Mouse (Mus musculus) MEL (cell line): ENCODE data around the gene Adam8. TPM values are rescaled to one million over a fixed set of nuclear protein-coding genes. Genes with fewer than 3 reads are reported as not detected.

Source experiments
- DNase-seq: peaks from one replicate; pipeline ENCODE4 v3.0.0; 2011; ENCODE audit warnings: low read depth, low spot score
- H3K27ac ChIP-seq: 2 replicates; pipeline ENCODE4 v1.5.1; 2012; ENCODE audit warnings: low read depth, mild to moderate bottlenecking, control low read depth, low read length, moderate library complexity; ENCODE audit not compliant: control insufficient read depth
- H3K27me3 ChIP-seq, 2 experiments: fragments of 150-350 bp in 1 of 2; sonication (generic) in 1 of 2; 2 replicates each; pipeline ENCODE4 v1.6.1; 2012; ENCODE audit warnings: low read length in 2 of 2, mild to moderate bottlenecking in 2 of 2, improper control_type of control experiment in 1 of 2, moderate library complexity in 1 of 2; ENCODE audit not compliant: insufficient read depth in 2 of 2, control insufficient read depth in 1 of 2
- H3K36me3 ChIP-seq, 2 experiments: 2 replicates each; pipeline ENCODE4 v1.6.1; 2012 to 2014; ENCODE audit warnings: low read length in 2 of 2, improper control_type of control experiment in 1 of 2, inconsistent platforms in 1 of 2, mild to moderate bottlenecking in 1 of 2; ENCODE audit not compliant: insufficient read depth in 2 of 2, control insufficient read depth in 1 of 2
- H3K4me1 ChIP-seq, 2 experiments: fragments of 150-350 bp in 1 of 2; sonication (generic) in 1 of 2; 2 replicates each; pipeline ENCODE4 v1.6.1; 2012; ENCODE audit warnings: low read length in 2 of 2, improper control_type of control experiment in 1 of 2, mild to moderate bottlenecking in 1 of 2; ENCODE audit not compliant: insufficient read depth in 2 of 2, control insufficient read depth in 1 of 2
- H3K4me3 ChIP-seq, 2 experiments: fragments of 150-350 bp in 1 of 2; sonication (generic) in 1 of 2; 2 replicates each; pipeline ENCODE4 v1.5.1; 2012; ENCODE audit warnings: low read depth in 2 of 2, low read length in 2 of 2, mild to moderate bottlenecking in 2 of 2, moderate library complexity in 2 of 2, control low read depth in 1 of 2, improper control_type of control experiment in 1 of 2; ENCODE audit not compliant: control insufficient read depth in 1 of 2, insufficient read depth in 1 of 2
- H3K79me2 ChIP-seq: 2 replicates; pipeline ENCODE4 v1.6.1; 2012; ENCODE audit warnings: mild to moderate bottlenecking, low read length, moderate library complexity; ENCODE audit not compliant: control insufficient read depth, poor library complexity, insufficient read depth
- H3K9ac ChIP-seq: 2 replicates; pipeline ENCODE4 v1.6.1; 2012; ENCODE audit warnings: low read depth, mild to moderate bottlenecking, control low read depth, low read length, moderate library complexity; ENCODE audit not compliant: control insufficient read depth, poor library complexity, severe bottlenecking
- H3K9me3 ChIP-seq: fragments of 150-350 bp; sonication (generic); replicated peaks from 2 replicates; pipeline ENCODE4 v1.6.1; 2012; ENCODE audit warnings: mild to moderate bottlenecking, low read length, improper control_type of control experiment, moderate library complexity; ENCODE audit not compliant: insufficient read depth
- CTCF ChIP-seq, 3 experiments: IDR thresholded peaks in 2 of 3; conservative IDR thresholded peaks in 1 of 3; 2 replicates each; pipeline ENCODE4 v1.5.1; 2011 to 2012; ENCODE audit warnings: low read length in 3 of 3, low read depth in 2 of 3, mild to moderate bottlenecking in 2 of 3, improper control_type of control experiment in 1 of 3, inconsistent platforms in 1 of 3, mixed read lengths in 1 of 3, moderate library complexity in 1 of 3; ENCODE audit not compliant: control insufficient read depth in 1 of 3, insufficient read depth in 1 of 3, poor library complexity in 1 of 3, severe bottlenecking in 1 of 3
- GATA1 ChIP-seq: IDR thresholded peaks from 2 replicates; pipeline ENCODE4 v1.6.1; 2011; ENCODE audit warnings: low read depth, low read length, improper control_type of control experiment
- HCFC1 ChIP-seq: IDR thresholded peaks from 2 replicates; pipeline ENCODE4 v1.6.1; 2012; ENCODE audit warnings: low read depth, mild to moderate bottlenecking, inconsistent platforms, low read length, improper control_type of control experiment, moderate library complexity
- JUND ChIP-seq: IDR thresholded peaks from 2 replicates; pipeline ENCODE4 v1.6.1; 2011; ENCODE audit warnings: low read depth, mild to moderate bottlenecking, improper control_type of control experiment, low read length
- MYB ChIP-seq: IDR thresholded peaks from 2 replicates; pipeline ENCODE4 v1.6.1; 2011; ENCODE audit warnings: mild to moderate bottlenecking, low read depth, low read length, improper control_type of control experiment
- NRF1 ChIP-seq: IDR thresholded peaks from 2 replicates; pipeline ENCODE4 v1.6.1; 2014; ENCODE audit warnings: low read depth, mild to moderate bottlenecking, inconsistent platforms, low read length, improper control_type of control experiment, moderate library complexity; ENCODE audit not compliant: poor library complexity, insufficient read depth, severe bottlenecking
- POLR2A ChIP-seq, 2 experiments: IDR thresholded peaks; 2 replicates each; pipeline ENCODE4 v1.6.1; 2011 to 2012; ENCODE audit warnings: low read length in 2 of 2, mild to moderate bottlenecking in 2 of 2, control low read depth in 1 of 2, improper control_type of control experiment in 1 of 2, low read depth in 1 of 2, moderate library complexity in 1 of 2; ENCODE audit not compliant: control insufficient read depth in 1 of 2, insufficient read depth in 1 of 2, poor library complexity in 1 of 2
- POLR2AphosphoS5 ChIP-seq: IDR thresholded peaks from 2 replicates; pipeline ENCODE4 v1.6.1; 2012; ENCODE audit warnings: low read depth, borderline replicate concordance, mild to moderate bottlenecking, inconsistent platforms, low read length, moderate library complexity, mixed read lengths
- RAD21 ChIP-seq: IDR thresholded peaks from 2 replicates; pipeline ENCODE4 v1.6.1; 2011; ENCODE audit warnings: mild to moderate bottlenecking, low read depth, low read length, improper control_type of control experiment
- SMC3 ChIP-seq: IDR thresholded peaks from 2 replicates; pipeline ENCODE4 v1.6.1; 2011; ENCODE audit warnings: low read depth, low read length, improper control_type of control experiment
- ZC3H11A ChIP-seq: IDR thresholded peaks from 2 replicates; pipeline ENCODE4 v1.6.1; 2012; ENCODE audit warnings: low read depth, mild to moderate bottlenecking, inconsistent platforms, low read length, improper control_type of control experiment
- polyA plus RNA-seq, 2 experiments: library from polyadenylated mRNA; stranded (reverse) in 1 of 2; unstranded in 1 of 2; fragments of >175 nt in 1 of 2; fragments of >200 nt in 1 of 2; gene quantifications; 2 replicates each; pipeline versions ENCODE4 v1.2.1 to v1.2.4; 2012; ENCODE audit warnings: low replicate concordance in 2 of 2, low read depth in 1 of 2; ENCODE audit not compliant: insufficient read length in 2 of 2, insufficient read depth in 1 of 2, missing spikeins in 1 of 2
- total RNA-seq: library from RNA; depleted of rRNA; stranded (reverse); fragments of 300-350 nt; gene quantifications from 2 replicates; pipeline ENCODE4 v1.2.3, GENCODE M21; 2012

The Adam8 gene
- total and polyA plus RNA-seq, 3 experiments: 0.39 to 0.50 TPM; not detected in 1

- no peak for DNase-seq
- TF ChIP-seq JUND: no peak
- no peak for TF ChIP-seq GATA1
- no peak for TF ChIP-seq POLR2AphosphoS5
- no peak for TF ChIP-seq POLR2A (IDR thresholded peaks at IDR 0.05; ENCODE audit: control insufficient read depth in 1 of 2, insufficient read depth in 1 of 2, low read depth in 1 of 2, low read length in 2 of 2, poor library complexity in 1 of 2)
- TF ChIP-seq NRF1: no peak
- Histone ChIP-seq H3K4me1 (no peaks in the 10 kb centered on the region), H3K4me3 (no peak overlapping the region), H3K9ac (no peak overlapping the region), H3K79me2 (no peaks in the 10 kb centered on the region), H3K9me3 (no peaks in the 10 kb centered on the region), H3K27ac (no peak overlapping the region), H3K27me3 (no peaks in the 10 kb centered on the region), H3K36me3 (peaks cover 0 to 2% of the 10 kb centered on the region in 2 experiments; a peak in 2 of 4 replicates)
These were observed 8.9 kb upstream of the Adam8 start for GRCm38 (mm10) chr7:140001086-140001740.

GRCm38 (mm10) chr7:139998691-139999350, 6.5 kb upstream of the Adam8 start:
- no peaks in the 10 kb centered on the region for H3K27me3 ChIP-seq
- no peaks in the 10 kb centered on the region for H3K4me1 ChIP-seq
- TF ChIP-seq HCFC1: no peak
- TF ChIP-seq, all 39 proteins: peak for 0

GRCm38 (mm10) chr7:139994676-139995075, 2.3 kb upstream of the Adam8 start:
- Histone ChIP-seq H3K9ac (no peak overlapping the region), H3K9me3 (no peaks in the 10 kb centered on the region), H3K4me3 (no peak overlapping the region), H3K27ac (no peak overlapping the region), H3K4me1 (no peaks in the 10 kb centered on the region), H3K79me2 (no peaks in the 10 kb centered on the region), H3K27me3 (no peaks in the 10 kb centered on the region), H3K36me3 (peaks cover 0 to 2% of the 10 kb centered on the region in 2 experiments; a peak in 1 of 4 replicates)
- DNase-seq: peak; percentile 77
- TF ChIP-seq RAD21 (peak; percentile 73), ZC3H11A (peak; percentile 54), SMC3 (peak; percentile 73), CTCF (IDR thresholded peaks at IDR 0.05 in 2 of 3, conservative IDR thresholded peaks at IDR 0.05 in 1 of 3; ENCODE audit: control insufficient read depth in 1 of 3, insufficient read depth in 1 of 3, low read depth in 2 of 3, low read length in 3 of 3, poor library complexity in 1 of 3, severe bottlenecking in 1 of 3) (peak; percentile 66 to 81 (median 78)), MYB (no peak)

More at GRCm38 (mm10) chr7:139998691-139999350, 6.5 kb upstream of the Adam8 start:
- Histone ChIP-seq H3K36me3 (peaks cover 0 to 2% of the 10 kb centered on the region in 2 experiments; a peak in 2 of 4 replicates), H3K4me3 (no peak overlapping the region), H3K9me3 (no peaks in the 10 kb centered on the region), H3K79me2 (no peaks in the 10 kb centered on the region), H3K27ac (no peak overlapping the region), H3K9ac (no peak overlapping the region)
- no peak for DNase-seq
